Mouse (Mus musculus) midbrain, postnatal 0 days (tissue): ENCODE results near the gene Cish. TPM values are rescaled to one million over a fixed set of nuclear protein-coding genes. Genes with fewer than 3 reads are reported as not detected.

Experiments used
- ATAC-seq: fragments of 200-750 bp; cut with Nextera tagmentation; 2 replicates; pipeline ENCODE4 v1.8.0; 2017; ENCODE audit warnings: moderate number of reproducible peaks, mild to moderate bottlenecking, moderate TSS enrichment, moderate library complexity; ENCODE audit not compliant: low FRiP score
- DNase-seq: peaks from one replicate; pipeline ENCODE4 v3.0.0-alpha.2; 2015; ENCODE audit warnings: low spot score
- H3K27ac ChIP-seq: fragments of 300-500 bp; sonication (generic); 2 replicates; pipeline ENCODE4 v1.5.1; 2014; ENCODE audit warnings: low read depth, mild to moderate bottlenecking, low read length, mixed read lengths
- H3K27me3 ChIP-seq: fragments of 300-500 bp; sonication (generic); 2 replicates; pipeline ENCODE4 v1.6.1; 2014; ENCODE audit warnings: low read length, control low read depth, mixed read lengths; ENCODE audit not compliant: insufficient read depth
- H3K36me3 ChIP-seq: fragments of 300-500 bp; sonication (generic); 2 replicates; pipeline ENCODE4 v1.6.1; 2014; ENCODE audit warnings: low read length, control low read depth, mixed read lengths; ENCODE audit not compliant: insufficient read depth
- H3K4me1 ChIP-seq: fragments of 300-500 bp; sonication (generic); 2 replicates; pipeline ENCODE4 v1.6.1; 2014; ENCODE audit warnings: mild to moderate bottlenecking, control low read depth, antibody characterized with exemption, low read length, mixed read lengths; ENCODE audit not compliant: insufficient read depth
- H3K4me2 ChIP-seq: fragments of 300-500 bp; sonication (generic); 2 replicates; pipeline ENCODE4 v1.6.1; 2014; ENCODE audit warnings: low read depth, mild to moderate bottlenecking, low read length, mixed read lengths; ENCODE audit not compliant: poor library complexity, severe bottlenecking
- H3K4me3 ChIP-seq: fragments of 300-500 bp; sonication (generic); 2 replicates; pipeline ENCODE4 v1.5.1; 2014; ENCODE audit warnings: low read depth, mild to moderate bottlenecking, low read length, moderate library complexity
- H3K9ac ChIP-seq: fragments of 300-500 bp; sonication (generic); replicated peaks from 2 replicates; pipeline ENCODE4 v1.6.1; 2014; ENCODE audit warnings: mild to moderate bottlenecking, low read length, moderate library complexity, mixed read lengths; ENCODE audit not compliant: poor library complexity, severe bottlenecking
- H3K9me3 ChIP-seq: fragments of 300-500 bp; sonication (generic); 2 replicates; pipeline ENCODE4 v1.6.1; 2016; ENCODE audit warnings: low read length, control low read depth
- CTCF ChIP-seq: IDR thresholded peaks from 2 replicates; pipeline ENCODE4 v1.5.1; 2016; ENCODE audit warnings: antibody characterized with exemption, mild to moderate bottlenecking
- WGBS: fragments of 180-500 bp; shearing (Covaris S2); extraction: QIAGEN DNeasy Blood & Tissue Kit; methylation state at CpG from one replicate; pipeline ENCODE4 v1.1.7; 2014; 5-methylcytosine and 5-hydroxymethylcytosine counted together
- polyA plus RNA-seq: library from polyadenylated mRNA; unstranded; fragments of >200 nt; fragmentation: Nextera tagmentation; extraction: Ambion mirVana; gene quantifications from 2 replicates; pipeline ENCODE4 v1.2.1, GENCODE M21; 2015
- total RNA-seq: library from RNA; depleted of rRNA; stranded (reverse); fragments of >200 nt; gene quantifications from 2 replicates; pipeline ENCODE4 v1.2.3, GENCODE M21; 2014; rRNA removed

Cish gene
- total and polyA plus RNA-seq, 2 experiments from 2014 or later, result 6.0 to 6.7 TPM

DNA sequence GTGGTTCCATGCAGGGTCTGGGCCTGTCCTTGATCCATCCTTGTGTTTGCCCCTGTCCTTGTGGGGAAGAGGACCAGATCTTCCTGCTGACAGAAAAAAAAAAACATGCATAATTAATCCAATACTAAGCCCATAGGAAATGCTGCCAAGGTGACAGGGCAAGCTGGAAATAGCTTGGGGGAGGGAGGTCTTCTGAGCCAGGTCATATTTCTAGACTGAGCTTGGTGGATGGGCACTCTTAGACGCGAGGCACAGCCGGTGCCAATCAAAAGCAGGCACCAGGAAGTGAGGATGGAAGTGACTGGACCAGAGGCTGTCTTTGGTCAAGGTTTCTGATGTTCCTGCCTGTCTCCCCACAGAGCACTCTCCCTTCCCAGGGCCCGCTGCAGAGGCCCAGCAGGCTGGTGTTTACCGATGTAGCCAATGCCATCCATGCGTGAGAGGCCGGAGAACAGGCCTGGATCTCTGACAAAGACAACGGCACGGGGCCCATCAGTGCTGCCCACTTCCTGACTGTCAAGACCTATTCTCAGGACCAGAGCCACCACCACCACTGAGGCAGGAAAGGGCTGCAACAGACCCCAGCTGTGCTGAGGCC, 51.9 kb downstream of the Cish start:
- no peak for ATAC-seq
- 76% methylated on average over 9 of the region's 9 CpGs for WGBS

DNA sequence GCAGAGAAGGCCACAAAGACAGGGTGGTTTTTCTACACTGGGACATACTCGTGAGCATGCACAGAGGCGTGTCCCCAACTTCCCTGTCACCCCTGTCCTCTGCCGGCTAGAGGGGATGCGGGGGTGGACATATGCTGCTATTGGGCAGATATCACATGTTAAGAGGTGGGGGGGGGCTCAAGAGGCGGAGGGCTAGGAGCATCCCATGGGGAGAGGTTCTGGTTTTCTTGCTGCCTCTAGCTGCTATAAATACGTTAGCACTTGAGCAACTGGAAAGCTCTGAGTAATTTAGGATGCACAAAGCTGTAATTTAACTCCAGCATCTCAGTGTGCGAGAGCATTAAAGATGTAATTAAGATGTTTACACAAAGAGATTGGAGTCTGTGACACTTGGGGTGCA, 53.5 kb downstream of the Cish start:
- Histone ChIP-seq H3K27me3 (no peaks in the 10 kb centered on the region), H3K36me3 (peaks cover 5% of the 10 kb centered on the region; the same call in 1 of the 2 replicates), H3K9ac (no peak overlapping the region), H3K27ac (no peak overlapping the region), H3K4me3 (no peak overlapping the region), H3K4me1 (no peaks in the 10 kb centered on the region), H3K9me3 (no peaks in the 10 kb centered on the region), H3K4me2 (no peak overlapping the region)
- DNase-seq (no peak), ATAC-seq (no peak)
- WGBS, result 68% methylated on average over 7 of the region's 7 CpGs
- TF ChIP-seq CTCF, result no peak

More for the DNA sequence above, 51.9 kb downstream of the Cish start:
- Histone ChIP-seq H3K9ac (no peak overlapping the region), H3K4me2 (no peak overlapping the region), H3K27ac (no peak overlapping the region), H3K4me1 (no peaks in the 10 kb centered on the region), H3K4me3 (no peak overlapping the region), H3K27me3 (no peaks in the 10 kb centered on the region), H3K9me3 (no peaks in the 10 kb centered on the region), H3K36me3 (peaks cover 5% of the 10 kb centered on the region; the same call in 1 of the 2 replicates)
- TF ChIP-seq CTCF, result no peak
- no peak for DNase-seq

Other genes starting within 250 kb of the Cish start
- 56.3 and 58.8 TPM in 2 replicates for gene Dock3, start 64.1 kb upstream of the Cish start, total RNA-seq
- gene Dock3, start 64.1 kb upstream of the Cish start, polyA plus RNA-seq, result 17.7 and 20.5 TPM in 2 replicates
- gene Mapkapk3, start 6.1 kb upstream of the Cish start, total RNA-seq, result 2.3 and 3.2 TPM in 2 replicates
- 1.3 and 2.2 TPM in 2 replicates for gene Mapkapk3, start 6.1 kb upstream of the Cish start, polyA plus RNA-seq
- gene Hemk1, start 42.3 kb downstream of the Cish start, total RNA-seq, result 15.8 and 21.3 TPM in 2 replicates
- 15.9 and 19.4 TPM in 2 replicates for gene Hemk1, start 42.3 kb downstream of the Cish start, polyA plus RNA-seq
- gene 6430571L13Rik, start 44.6 kb downstream of the Cish start, total RNA-seq, result 11.0 and 13.6 TPM in 2 replicates
- gene 6430571L13Rik, start 44.6 kb downstream of the Cish start, polyA plus RNA-seq, result 10.4 and 11.1 TPM in 2 replicates
- gene Cacna2d2, start 103.6 kb downstream of the Cish start, total RNA-seq, result 138 and 191 TPM in 2 replicates
- gene Cacna2d2, start 103.6 kb downstream of the Cish start, polyA plus RNA-seq, result 8.4 and 9.0 TPM in 2 replicates
- gene Tmem115, start 237.9 kb downstream of the Cish start, total RNA-seq, result 57.8 and 70.4 TPM in 2 replicates
- gene Tmem115, start 237.9 kb downstream of the Cish start, polyA plus RNA-seq, result 51.9 and 53.6 TPM in 2 replicates
- gene Cyb561d2, start 246.2 kb downstream of the Cish start, total RNA-seq, result 39.0 and 50.8 TPM in 2 replicates
- 50.0 and 58.1 TPM in 2 replicates for gene Cyb561d2, start 246.2 kb downstream of the Cish start, polyA plus RNA-seq
- 55.5 and 68.7 TPM in 2 replicates for gene Nprl2, start 246.2 kb downstream of the Cish start, total RNA-seq
- 60.0 and 66.5 TPM in 2 replicates for gene Nprl2, start 246.2 kb downstream of the Cish start, polyA plus RNA-seq